Mouse (Mus musculus) granulocyte monocyte progenitor cell, adult 5-6 weeks (primary cell): ENCODE results near the gene Rxra. TPM values are rescaled to one million over a fixed set of nuclear protein-coding genes. Genes with fewer than 3 reads are reported as not detected.

ENCODE experiments used
- ATAC-seq: replicated peaks from 2 replicates; pipeline ENCODE4 v1.8.0; 2016; ENCODE audit warnings: mild to moderate bottlenecking, moderate TSS enrichment, inconsistent platforms; ENCODE audit not compliant: poor library complexity, severe bottlenecking
- total RNA-seq, 2 experiments: library from RNA; stranded (forward) in 1 of 2; stranded (reverse) in 1 of 2; fragments of 200-712, 200-1000 nt in 1 of 2; fragments of >200 nt in 1 of 2; fragmentation: Nextera tagmentation in 1 of 2; gene quantifications; 2 replicates each; pipeline ENCODE4 v1.2.3; 2014 to 2017

The Rxra gene
- total RNA-seq, 2 experiments from 2014 or later: 0.77 to 1.8 TPM

DNA sequence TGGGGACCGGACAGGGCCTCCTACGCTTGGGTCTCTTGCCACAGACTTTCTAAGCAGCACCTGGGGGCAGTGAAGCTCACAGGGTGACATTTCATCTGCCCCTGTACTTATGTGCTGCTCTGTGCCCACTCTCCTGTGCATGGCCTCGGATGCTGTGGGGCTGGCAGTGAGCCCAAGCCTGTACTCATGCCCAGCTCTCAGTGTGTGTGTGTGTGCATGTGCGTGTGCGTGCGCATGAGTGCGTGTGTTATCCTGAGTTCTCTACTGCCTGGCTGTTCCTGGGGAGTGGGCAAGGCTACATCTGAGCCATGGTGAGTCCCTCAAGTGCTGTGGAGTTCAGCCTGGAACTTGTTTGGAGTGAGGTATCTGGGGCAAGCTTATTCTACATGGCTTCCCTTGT, 103.9 kb downstream of the Rxra start:
- no peak for ATAC-seq

DNA sequence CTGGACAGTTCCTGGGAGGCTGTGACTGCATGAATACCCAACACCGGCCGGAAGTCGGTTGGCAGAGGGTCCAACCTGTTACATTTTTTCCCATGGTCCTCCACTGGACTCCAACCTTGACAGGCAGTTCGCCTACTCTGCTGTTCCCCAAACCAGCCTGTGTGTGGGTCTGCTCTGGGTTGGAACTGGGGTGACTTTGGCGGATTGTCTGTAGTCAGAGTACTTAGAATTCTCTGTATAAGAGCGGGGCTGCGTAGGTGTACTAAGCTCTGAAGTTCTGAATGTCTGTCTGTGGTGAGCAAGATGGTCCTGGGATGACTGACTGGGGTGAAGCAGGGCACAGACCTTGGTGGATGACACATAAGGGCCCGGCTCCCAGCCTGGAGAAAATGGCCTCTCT, 109.1 kb downstream of the Rxra start:
- ATAC-seq: no peak

DNA sequence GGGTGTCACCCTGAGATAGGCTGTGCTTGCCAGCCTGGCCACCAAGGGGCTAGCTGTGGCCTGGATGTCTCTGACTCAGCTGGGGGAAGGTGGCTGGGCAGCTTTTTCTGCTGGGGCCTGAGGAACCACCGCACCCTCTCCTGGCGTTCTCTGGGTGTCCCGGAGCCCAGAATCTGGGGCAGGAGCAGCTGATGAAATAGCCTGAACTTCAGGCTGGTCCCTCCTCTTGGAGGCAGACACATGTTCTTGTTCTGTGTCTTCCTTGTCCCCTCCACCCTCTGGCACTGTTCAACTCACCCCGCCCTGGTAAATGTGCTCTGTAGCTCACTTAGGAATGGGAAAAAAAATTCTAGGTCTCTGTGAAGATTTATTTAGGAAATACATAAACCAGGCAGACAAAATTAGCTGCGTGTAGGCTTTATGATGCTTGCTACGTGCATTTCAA, 109.8 kb downstream of the Rxra start:
- ATAC-seq: no peak

DNA sequence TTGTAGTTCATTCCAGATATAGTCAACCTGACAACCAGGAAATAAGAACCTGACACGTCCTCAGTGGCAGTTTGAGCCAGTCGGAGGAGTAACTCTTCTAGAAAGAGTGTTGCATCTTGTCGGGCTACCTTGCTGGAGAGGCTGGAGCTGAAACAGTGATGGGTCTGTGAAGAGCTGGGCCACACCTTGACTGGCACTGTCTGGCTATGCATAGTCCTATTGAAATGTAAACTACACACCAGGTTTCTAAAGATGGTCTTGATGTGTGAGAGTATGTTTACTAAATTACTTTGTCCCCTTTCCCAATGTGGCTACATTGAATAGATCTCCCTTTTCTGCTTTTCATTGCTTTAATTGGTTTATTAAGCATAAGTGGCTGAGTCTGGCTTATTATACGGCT, 115.3 kb downstream of the Rxra start:
- no peak for ATAC-seq

DNA sequence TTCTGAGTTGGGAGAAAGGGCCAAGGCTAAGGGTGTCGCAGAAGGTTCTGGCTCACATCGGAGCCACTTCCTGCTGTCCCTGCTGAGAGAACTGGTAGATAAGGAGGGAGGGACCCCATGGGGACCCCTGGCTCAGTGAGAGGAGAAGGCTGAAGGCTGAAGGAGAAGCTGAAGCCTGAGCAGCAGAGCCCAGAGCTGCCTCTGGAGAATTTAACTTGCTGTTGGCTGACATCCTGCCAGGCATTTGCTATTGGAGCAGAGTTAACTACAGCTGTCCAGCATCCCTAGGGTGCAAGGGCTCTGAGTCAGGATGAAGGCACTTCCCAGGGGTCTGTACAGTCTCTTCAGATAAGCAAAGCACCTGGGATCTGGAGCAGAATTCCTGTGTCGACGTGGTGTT, 122.8 kb downstream of the Rxra start:
- no peak for ATAC-seq

DNA sequence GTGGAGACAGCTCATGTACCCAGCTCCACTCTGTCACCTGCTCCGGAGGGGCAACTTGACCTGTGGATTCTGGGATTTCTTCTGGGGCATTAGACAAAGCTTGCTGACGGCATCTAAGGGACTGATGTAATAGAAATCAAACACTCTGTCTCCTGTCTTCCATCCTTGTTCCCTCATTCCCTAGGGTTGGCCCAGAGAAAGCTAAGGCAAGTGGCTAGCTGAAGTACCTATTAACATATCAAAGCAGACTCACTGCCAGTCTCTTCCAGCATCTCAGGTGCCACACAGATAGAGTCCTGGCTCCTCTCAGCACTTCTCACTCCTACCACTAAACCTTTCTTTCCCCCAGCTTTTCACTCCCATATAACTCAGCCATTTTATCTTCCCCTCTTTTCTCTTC, 124.8 kb downstream of the Rxra start:
- ATAC-seq: no peak

DNA sequence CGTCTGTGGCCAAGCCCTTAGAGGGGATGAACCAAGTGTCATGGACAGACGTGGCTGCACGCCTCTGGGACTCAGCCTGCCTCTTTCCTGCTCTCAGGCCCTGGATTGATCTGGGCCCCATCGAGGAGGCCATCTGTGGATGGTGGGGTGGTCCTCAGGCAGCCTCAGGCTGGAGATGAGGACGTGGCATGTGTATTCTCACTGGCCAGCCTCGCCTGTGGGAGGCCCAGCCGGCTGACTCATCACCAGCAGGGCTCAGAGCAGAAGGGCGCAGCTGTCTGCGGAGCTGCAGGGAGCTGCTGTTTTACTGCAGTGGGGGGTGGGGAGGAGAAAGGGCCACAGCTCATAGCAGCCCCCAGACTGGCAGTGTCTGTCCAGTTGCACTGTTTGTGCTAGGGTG, 126.3 kb downstream of the Rxra start:
- no peak for ATAC-seq

DNA sequence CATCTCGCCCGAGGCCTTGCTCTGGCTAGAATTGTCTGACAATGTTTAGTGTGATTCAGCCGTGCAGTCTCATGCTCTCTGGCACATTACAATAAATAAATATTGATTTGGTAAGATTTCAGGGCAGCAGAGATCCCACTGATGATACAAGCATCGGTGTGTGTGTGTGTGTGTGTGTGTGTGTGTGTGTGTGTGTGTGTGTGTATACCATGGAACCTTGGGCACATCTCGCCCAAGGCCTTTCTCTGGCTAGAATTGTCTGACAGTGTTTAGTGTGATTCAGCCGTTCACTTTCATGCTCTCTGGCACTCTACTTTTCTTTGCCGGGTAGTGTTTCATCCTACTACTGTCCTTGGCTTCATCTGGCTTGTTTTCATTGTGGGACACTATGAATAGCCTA, 130.5 kb downstream of the Rxra start:
- no peak for ATAC-seq

DNA sequence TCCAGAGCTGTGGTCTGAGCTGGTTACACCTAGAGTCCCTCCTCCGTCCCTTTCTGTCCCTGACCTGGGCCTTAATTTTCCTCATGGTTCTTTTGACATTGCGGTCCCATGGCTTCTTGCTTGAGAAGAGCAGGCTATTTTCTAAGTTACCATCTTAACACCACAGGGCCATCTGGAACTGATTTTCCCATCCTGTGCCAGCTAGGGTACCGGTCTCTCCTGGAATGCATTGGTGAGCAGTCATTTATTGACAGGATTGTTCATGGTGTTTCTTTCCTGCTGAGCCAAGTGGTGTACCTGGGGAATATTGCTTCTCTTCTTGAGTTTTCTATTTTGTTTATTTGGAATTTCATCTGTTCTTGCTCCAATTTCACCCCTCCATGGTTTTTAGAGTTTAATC, 131.4 kb downstream of the Rxra start:
- no peak for ATAC-seq

DNA sequence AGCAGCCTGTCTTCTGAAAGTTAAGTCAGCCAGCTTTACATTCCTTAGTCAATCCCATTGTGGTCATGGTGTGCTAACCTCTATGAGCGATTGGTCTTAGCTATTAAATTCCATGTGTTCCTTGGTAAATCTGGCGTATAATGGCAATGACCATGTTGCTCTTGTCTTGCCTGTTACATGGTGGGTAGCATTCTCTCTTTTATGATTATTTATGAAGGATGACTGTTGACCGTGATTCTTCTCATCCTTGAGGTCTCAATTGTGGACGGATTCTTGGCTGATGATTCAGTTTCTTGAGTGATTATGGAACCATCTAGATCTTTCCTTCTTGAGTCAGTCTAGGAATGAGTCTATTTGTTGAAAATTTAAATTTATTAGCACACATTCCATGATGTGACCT, 133.7 kb downstream of the Rxra start:
- ATAC-seq: no peak

Other genes starting within 250 kb of the Rxra start
- gene Vav2, start 249.4 kb upstream of the Rxra start, total RNA-seq (2014; fragmentation: Nextera tagmentation): 6.3 and 14.9 TPM in 2 replicates
- 6.9 and 7.2 TPM in 2 replicates for gene Vav2, start 249.4 kb upstream of the Rxra start, total RNA-seq (2017)
- 0.77 and 2.9 TPM in 2 replicates for gene Brd3os, start 234.1 kb upstream of the Rxra start, total RNA-seq (2014; fragmentation: Nextera tagmentation)
- not detected in 2 replicates for gene Brd3os, start 234.1 kb upstream of the Rxra start, total RNA-seq (2017)
- gene Brd3, start 168.8 kb upstream of the Rxra start, total RNA-seq (2014; fragmentation: Nextera tagmentation): 35.9 and 65.0 TPM in 2 replicates
- gene Brd3, start 168.8 kb upstream of the Rxra start, total RNA-seq (2017): 25.6 and 26.3 TPM in 2 replicates
- gene Wdr5, start 161.3 kb upstream of the Rxra start, total RNA-seq (2014; fragmentation: Nextera tagmentation): 61.9 and 77.1 TPM in 2 replicates
- 76.8 and 88.0 TPM in 2 replicates for gene Wdr5, start 161.3 kb upstream of the Rxra start, total RNA-seq (2017)
- gene Col5a1, start 210.0 kb downstream of the Rxra start, total RNA-seq (2014; fragmentation: Nextera tagmentation): not detected in 2 replicates
- not detected in 2 replicates for gene Col5a1, start 210.0 kb downstream of the Rxra start, total RNA-seq (2017)